Mouse (Mus musculus) kidney, embryonic 15.5 days (tissue): ENCODE results near the gene Pip5k1b. TPM values are rescaled to one million over a fixed set of nuclear protein-coding genes. Genes with fewer than 3 reads are reported as not detected.

ENCODE experiments used
- ATAC-seq: fragments of 200-750 bp; cut with Nextera tagmentation; replicated peaks from 2 replicates; pipeline ENCODE4 v1.8.0; 2017; ENCODE audit warnings: moderate TSS enrichment; ENCODE audit not compliant: low FRiP score
- H3K27ac ChIP-seq: fragments of 300-500 bp; sonication (generic); 2 replicates; pipeline ENCODE4 v1.5.1; 2015; ENCODE audit warnings: mild to moderate bottlenecking, inconsistent platforms
- H3K27me3 ChIP-seq: fragments of 300-500 bp; sonication (generic); 2 replicates; pipeline ENCODE4 v1.6.1; 2015; ENCODE audit warnings: inconsistent platforms
- H3K36me3 ChIP-seq: fragments of 300-500 bp; sonication (generic); 2 replicates; pipeline ENCODE4 v1.6.1; 2015; ENCODE audit warnings: inconsistent platforms
- H3K4me1 ChIP-seq: fragments of 300-500 bp; sonication (generic); 2 replicates; pipeline ENCODE4 v1.6.1; 2015; ENCODE audit warnings: inconsistent platforms
- H3K4me2 ChIP-seq: fragments of 300-500 bp; sonication (generic); 2 replicates; pipeline ENCODE4 v1.6.1; 2015; ENCODE audit warnings: moderate library complexity, mild to moderate bottlenecking, inconsistent platforms
- H3K4me3 ChIP-seq: fragments of 300-500 bp; sonication (generic); replicated peaks from 2 replicates; pipeline ENCODE4 v1.5.1; 2015; ENCODE audit warnings: mild to moderate bottlenecking, inconsistent platforms
- H3K9ac ChIP-seq: fragments of 300-500 bp; sonication (generic); 2 replicates; pipeline ENCODE4 v1.6.1; 2015; ENCODE audit warnings: mild to moderate bottlenecking, inconsistent platforms
- H3K9me3 ChIP-seq: fragments of 300-500 bp; sonication (generic); replicated peaks from 2 replicates; pipeline ENCODE4 v1.6.1; 2016; ENCODE audit warnings: inconsistent platforms
- WGBS: fragments of 180-500 bp; shearing (Covaris S2); methylation state at CpG from one replicate; pipeline ENCODE4 v1.1.7; 2015; ENCODE audit warnings: mixed read lengths; 5-methylcytosine and 5-hydroxymethylcytosine counted together
- polyA plus RNA-seq: library from polyadenylated mRNA; unstranded; fragments of >200 nt; fragmentation: Nextera tagmentation; extraction: Ambion mirVana; gene quantifications from 2 replicates; pipeline ENCODE4 v1.2.1, GENCODE M21; 2015

The Pip5k1b gene
- polyA plus RNA-seq, 1 experiment from 2014 or later: 2.9 TPM

DNA sequence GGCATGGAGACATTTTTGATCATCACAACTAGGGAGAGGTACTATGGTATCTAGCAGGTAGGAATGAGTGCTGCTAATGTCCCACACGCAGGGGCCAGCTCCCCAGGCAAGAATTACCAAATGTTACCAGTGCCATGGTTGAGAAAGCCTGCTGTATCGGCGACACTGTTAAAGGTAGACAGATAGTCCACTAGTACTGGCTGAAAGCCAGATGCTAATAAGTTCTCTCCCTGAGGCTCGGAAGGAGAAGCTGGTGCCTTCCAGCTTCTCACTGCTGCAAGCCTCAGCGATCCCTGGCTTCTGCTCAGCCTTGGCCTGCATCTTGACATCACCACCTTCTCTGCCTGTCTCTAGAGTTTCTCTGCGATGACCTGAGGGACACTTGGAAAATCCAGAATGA, 46.3 kb downstream of the Pip5k1b start:
- WGBS: 75% methylated on average over 6 of the region's 6 CpGs
- no peak overlapping the region for H3K27ac ChIP-seq
- ATAC-seq: no peak
- no peak overlapping the region for H3K4me3 ChIP-seq
- H3K27me3 ChIP-seq: no peaks in the 10 kb centered on the region
- H3K4me2 ChIP-seq: no peak overlapping the region
- H3K9ac ChIP-seq: no peak overlapping the region
- no peaks in the 10 kb centered on the region for H3K9me3 ChIP-seq
- peaks cover 12% of the 10 kb centered on the region for H3K4me1 ChIP-seq
- H3K36me3 ChIP-seq: no peaks in the 10 kb centered on the region

DNA sequence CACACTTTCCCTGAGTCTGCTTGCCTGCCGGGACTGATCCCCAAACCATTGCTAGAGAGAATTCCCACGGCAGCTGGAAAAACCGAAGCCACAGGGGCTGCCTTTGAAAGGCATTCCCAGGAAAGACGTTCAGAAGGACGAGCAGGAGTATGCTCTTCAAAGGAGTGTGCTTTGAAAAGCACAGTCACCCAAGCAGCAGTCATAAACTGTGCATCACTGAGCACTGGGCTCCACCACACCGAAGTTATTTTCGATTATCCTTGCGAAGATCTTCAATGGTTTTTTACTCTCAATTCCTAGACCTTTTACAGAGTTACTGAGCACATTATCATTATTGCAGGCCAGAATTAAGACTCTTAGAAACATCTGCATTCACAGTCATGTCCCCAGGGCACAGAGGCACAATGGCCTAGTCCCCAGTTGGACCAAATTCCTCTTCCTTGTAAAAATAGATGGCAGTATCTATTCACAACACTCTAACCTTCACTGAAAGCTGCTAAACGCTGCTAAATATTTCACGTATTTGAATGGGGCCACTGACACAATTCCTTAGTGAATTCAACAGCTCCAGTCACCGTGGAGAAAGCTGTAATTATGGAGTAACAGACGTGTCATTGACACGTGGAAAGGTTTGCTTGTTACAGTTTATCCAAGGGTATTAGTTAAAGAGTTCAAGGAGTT, 47.4 kb downstream of the Pip5k1b start:
- no peaks in the 10 kb centered on the region for H3K27me3 ChIP-seq

DNA sequence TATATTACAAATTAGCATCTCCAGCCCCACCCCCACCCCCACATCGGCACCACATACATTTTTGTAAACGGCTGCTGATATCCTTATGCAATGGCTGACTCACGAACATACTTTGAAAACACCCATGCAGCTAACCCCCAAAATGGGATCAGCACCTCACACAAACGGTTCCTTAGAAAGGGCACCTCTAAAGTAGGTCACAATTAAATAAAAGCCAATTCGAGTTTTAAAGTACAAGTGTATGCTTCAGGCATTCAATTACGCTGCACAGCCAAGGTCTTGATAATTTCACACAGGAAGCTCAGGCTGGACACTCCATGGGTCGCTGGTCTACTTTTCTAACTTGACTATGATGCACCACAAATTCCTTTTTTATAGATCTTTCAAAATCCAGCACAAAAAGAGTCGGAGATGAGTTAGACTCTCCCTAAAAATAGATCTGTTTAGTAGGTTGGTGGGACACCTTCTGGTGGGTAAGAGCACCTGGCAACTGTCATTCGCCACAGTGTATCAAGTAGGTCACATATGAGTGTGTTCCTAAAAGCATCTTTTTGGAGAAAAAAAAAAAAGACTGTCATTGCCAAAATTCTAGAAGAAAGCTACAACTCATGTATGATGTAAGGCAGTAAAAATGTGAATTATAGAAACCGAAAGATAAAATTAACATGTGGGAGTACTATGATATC, 52.8 kb downstream of the Pip5k1b start:
- Histone ChIP-seq H3K9me3 (no peaks in the 10 kb centered on the region), H3K27me3 (no peaks in the 10 kb centered on the region), H3K9ac (no peak overlapping the region), H3K27ac (no peak overlapping the region), H3K4me3 (no peak overlapping the region), H3K4me1 (peaks cover 2% of the 10 kb centered on the region), H3K36me3 (no peaks in the 10 kb centered on the region), H3K4me2 (no peak overlapping the region)
- ATAC-seq: no peak
- 84% methylated on average over 10 of the region's 10 CpGs for WGBS

More for the DNA sequence above, 47.4 kb downstream of the Pip5k1b start:
- no peak for ATAC-seq
- Histone ChIP-seq H3K4me2 (no peak overlapping the region), H3K4me3 (no peak overlapping the region), H3K27ac (no peak overlapping the region), H3K36me3 (no peaks in the 10 kb centered on the region), H3K9ac (no peak overlapping the region), H3K9me3 (no peaks in the 10 kb centered on the region), H3K4me1 (peaks cover 12% of the 10 kb centered on the region)
- 28% methylated on average over 13 of the region's 13 CpGs for WGBS

DNA sequence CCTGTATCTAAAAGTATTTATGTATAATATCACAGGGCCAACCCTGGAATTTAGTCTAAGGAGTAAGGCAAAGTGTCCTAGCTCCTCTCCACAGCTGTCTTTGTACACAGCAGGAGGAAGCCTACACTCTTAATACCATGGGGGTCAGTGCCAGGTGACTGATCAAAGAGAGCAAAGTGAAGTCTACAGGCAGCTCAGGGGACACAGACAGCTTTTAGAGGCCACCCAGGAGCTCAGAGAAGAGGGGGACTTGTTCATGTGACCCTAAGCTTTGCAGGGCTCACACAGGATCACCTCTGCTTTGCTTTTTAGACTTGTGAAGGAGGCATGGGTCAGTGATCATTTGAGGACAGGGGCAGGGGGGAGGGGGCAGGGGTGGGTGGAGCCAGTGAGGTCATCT, 54.1 kb downstream of the Pip5k1b start:
- Histone ChIP-seq H3K27me3 (no peaks in the 10 kb centered on the region), H3K27ac (no peak overlapping the region), H3K4me1 (no peaks in the 10 kb centered on the region), H3K4me2 (no peak overlapping the region), H3K4me3 (no peak overlapping the region), H3K9ac (no peak overlapping the region), H3K36me3 (no peaks in the 10 kb centered on the region), H3K9me3 (no peaks in the 10 kb centered on the region)
- ATAC-seq: peak; percentile 49; the same call in 1 of the 2 replicates

DNA sequence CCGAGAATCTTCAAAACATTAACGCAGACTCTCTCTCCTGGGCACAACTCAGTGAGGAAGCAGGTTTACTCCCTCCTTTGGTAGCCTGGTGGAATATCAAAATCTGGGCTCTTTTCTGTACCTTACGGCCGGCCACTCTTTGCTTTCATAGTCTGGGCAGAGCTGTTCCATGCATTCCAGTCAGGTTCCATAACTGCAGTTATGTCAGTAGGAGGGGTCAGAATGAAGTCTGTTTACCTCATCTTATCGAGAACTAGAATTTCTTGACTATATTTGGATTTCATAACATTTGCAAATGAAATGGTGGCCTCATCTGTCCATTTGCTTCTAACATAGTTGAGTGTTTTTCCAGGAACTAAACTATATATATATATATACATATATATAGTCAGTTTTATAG, 55.2 kb downstream of the Pip5k1b start:
- Histone ChIP-seq H3K36me3 (no peaks in the 10 kb centered on the region), H3K4me2 (no peak overlapping the region), H3K27me3 (no peaks in the 10 kb centered on the region), H3K4me3 (no peak overlapping the region), H3K27ac (no peak overlapping the region), H3K9me3 (no peaks in the 10 kb centered on the region), H3K9ac (no peak overlapping the region), H3K4me1 (no peaks in the 10 kb centered on the region)
- WGBS: 84% methylated on average over 5 of the region's 5 CpGs
- no peak for ATAC-seq

DNA sequence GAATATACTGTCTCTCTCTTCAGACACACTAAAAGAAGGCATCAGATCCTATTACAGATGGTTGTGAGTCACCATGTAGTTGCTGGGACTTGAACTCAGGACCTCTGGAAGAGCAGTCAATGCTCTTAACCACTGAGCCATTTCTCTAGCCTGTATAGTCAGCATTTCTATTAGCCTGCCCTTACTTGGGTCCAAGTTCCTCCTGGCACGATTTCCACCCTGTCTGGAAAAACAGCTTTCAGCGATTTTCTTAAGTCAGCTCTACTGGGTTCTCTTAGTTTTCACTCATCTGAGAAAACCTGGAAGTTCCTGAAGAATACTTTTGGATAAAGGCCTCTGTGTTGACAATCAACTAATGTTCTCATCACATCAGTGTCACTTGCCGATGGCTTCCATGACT, 56.4 kb downstream of the Pip5k1b start:
- Histone ChIP-seq H3K36me3 (no peaks in the 10 kb centered on the region), H3K27me3 (no peaks in the 10 kb centered on the region), H3K4me1 (no peaks in the 10 kb centered on the region), H3K9ac (no peak overlapping the region), H3K27ac (no peak overlapping the region), H3K4me2 (no peak overlapping the region), H3K9me3 (no peaks in the 10 kb centered on the region), H3K4me3 (no peak overlapping the region)
- no peak for ATAC-seq
- 83% methylated on average over 3 of the region's 3 CpGs for WGBS

DNA sequence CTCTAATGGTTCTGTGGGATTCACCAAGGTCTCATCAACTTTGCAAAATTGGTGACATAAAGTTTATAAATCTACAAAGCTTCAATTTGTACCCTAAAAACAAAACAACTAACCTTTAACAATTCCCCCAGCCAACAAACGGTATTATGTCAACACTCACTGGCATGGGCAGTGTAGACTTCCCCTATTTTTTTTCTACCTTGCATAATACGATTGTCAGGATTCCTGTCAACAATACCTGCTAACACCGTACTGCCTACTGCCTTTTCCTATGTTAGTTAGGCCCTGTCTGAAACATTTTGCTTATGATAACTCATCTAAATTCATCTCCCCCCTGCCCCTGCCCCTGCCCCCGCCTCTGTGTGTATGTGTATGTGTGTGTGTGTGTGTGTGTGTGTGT, 61.8 kb downstream of the Pip5k1b start:
- H3K9ac ChIP-seq: no peak overlapping the region
- H3K4me2 ChIP-seq: no peak overlapping the region
- WGBS: 75% methylated on average over 4 of the region's 4 CpGs
- no peaks in the 10 kb centered on the region for H3K36me3 ChIP-seq
- no peaks in the 10 kb centered on the region for H3K9me3 ChIP-seq
- no peaks in the 10 kb centered on the region for H3K27me3 ChIP-seq
- no peak for ATAC-seq
- H3K4me3 ChIP-seq: no peak overlapping the region
- H3K27ac ChIP-seq: no peak overlapping the region
- no peaks in the 10 kb centered on the region for H3K4me1 ChIP-seq

DNA sequence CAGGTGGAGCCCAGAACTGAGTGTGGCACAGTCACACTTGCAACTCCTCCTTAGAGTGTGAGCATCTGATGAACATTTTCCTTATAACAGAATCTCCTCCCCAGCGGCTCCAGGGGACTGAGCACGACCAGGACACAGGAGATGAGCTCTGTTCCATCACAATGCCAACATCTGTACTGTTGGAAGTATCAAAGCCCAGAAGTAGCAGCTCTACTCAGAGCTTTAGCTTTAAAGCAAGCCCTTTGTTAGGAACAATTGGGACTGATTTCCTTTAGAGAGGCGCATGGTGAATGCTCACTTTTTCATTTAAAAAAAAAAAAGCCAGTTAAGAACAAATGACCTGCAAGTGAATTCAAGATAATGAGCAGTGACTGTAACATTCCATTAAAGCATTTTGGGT, 63.8 kb downstream of the Pip5k1b start:
- no peaks in the 10 kb centered on the region for H3K27me3 ChIP-seq
- no peak overlapping the region for H3K27ac ChIP-seq
- H3K4me1 ChIP-seq: no peaks in the 10 kb centered on the region
- no peaks in the 10 kb centered on the region for H3K36me3 ChIP-seq
- no peak overlapping the region for H3K9ac ChIP-seq
- no peak for ATAC-seq
- H3K4me2 ChIP-seq: no peak overlapping the region
- WGBS: 61% methylated on average over 3 of the region's 3 CpGs
- no peak overlapping the region for H3K4me3 ChIP-seq
- H3K9me3 ChIP-seq: no peaks in the 10 kb centered on the region

DNA sequence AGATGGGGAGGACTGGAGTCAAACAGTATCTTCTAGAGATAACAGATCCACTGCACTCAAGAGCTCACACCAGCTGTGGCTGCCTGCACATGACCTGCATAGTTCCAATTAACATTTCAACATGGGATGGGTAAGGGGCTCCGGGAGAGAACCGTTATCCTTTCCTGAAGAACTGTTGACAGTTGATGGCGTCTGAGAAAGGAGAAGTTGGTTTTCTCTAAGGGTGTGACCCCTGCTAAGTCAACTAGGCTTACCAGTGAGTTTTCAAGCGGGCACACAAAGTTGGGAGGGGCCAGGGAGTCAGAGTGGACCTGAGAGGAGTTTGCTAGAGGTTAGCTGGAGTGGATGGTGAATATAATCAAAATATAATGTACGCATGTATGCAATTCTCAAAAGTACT, 65.4 kb downstream of the Pip5k1b start:
- 75% methylated on average over 5 of the region's 5 CpGs for WGBS
- Histone ChIP-seq H3K4me3 (no peak overlapping the region), H3K9ac (no peak overlapping the region), H3K27ac (no peak overlapping the region), H3K4me1 (no peaks in the 10 kb centered on the region), H3K9me3 (no peaks in the 10 kb centered on the region), H3K36me3 (no peaks in the 10 kb centered on the region), H3K27me3 (no peaks in the 10 kb centered on the region), H3K4me2 (no peak overlapping the region)
- no peak for ATAC-seq

DNA sequence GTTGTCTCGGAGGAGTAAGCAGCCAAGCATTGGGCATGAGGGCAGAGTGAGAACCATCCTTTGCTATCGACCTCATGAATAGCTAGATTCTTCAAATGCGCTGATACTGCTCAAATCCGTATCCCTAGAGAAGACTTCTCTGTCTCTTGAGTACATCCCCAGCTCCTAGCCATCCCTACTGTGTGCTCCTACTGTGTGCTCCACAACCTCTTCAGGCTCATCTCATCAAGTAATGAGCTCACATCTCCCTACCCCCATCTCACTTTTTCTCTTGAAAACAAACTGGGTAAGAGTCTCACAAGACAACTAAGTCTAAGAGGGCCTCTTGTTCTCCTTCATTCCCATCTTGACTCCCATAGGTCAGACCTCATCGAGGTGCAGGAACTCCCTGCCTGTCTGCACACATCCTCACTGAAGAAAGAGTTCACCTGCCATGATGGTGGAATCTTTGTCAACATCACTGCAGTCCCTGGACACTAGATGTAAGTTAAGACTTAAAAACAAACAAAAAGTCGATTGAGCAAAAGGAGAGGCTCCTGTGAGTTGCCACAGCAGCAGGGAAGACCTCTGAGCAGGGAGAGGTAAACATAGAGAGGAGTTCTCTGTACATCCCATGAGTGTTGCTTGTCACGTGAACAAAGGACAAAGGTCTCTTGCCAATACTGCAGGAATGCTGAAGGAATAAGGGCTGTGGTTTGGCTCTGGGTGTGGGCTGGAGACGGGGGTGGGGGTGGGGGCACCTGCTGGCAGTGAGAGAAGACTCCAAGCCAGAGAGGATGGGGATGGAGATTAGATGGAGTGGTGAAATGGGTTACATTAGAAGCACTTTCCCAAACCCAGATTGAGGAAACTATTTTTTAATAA, 69.0 kb downstream of the Pip5k1b start:
- Histone ChIP-seq H3K9ac (no peak overlapping the region), H3K4me1 (no peaks in the 10 kb centered on the region), H3K27ac (no peak overlapping the region), H3K27me3 (no peaks in the 10 kb centered on the region), H3K4me2 (no peak overlapping the region), H3K4me3 (no peak overlapping the region), H3K36me3 (no peaks in the 10 kb centered on the region), H3K9me3 (no peaks in the 10 kb centered on the region)
- WGBS: 80% methylated on average over 8 of the region's 8 CpGs
- ATAC-seq: no peak

DNA sequence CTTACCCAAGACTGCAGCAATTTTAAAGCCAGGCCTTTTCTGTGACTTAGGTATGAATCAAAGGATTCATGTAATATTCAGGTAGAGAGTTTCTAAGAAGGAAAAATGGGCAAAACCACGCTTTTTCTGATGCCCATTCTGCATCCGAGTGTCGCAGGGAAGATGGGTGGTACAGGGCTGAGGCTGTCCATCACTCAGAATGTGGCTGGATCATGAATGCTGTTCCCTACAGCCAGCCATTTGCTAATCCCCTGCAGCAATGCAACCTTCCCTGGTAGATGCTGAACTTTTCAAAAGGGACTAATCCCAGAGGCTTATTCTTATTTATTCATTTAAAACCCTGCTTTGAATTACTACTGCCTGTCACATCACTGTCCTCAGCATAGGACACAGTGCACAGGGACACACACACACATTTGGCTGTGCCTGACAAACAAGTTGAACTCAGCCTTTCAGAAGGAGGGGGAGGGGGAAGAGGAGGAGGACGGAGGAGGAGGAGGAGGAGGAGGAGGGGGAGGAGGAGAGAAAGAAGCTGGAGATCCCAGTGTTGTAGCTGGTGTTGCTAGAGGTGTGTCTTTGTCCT, 71.0 kb downstream of the Pip5k1b start:
- H3K9ac ChIP-seq: no peak overlapping the region
- 75% methylated on average over 4 of the region's 4 CpGs for WGBS
- no peak for ATAC-seq
- no peak overlapping the region for H3K4me3 ChIP-seq
- H3K4me2 ChIP-seq: no peak overlapping the region
- H3K9me3 ChIP-seq: no peaks in the 10 kb centered on the region
- H3K4me1 ChIP-seq: no peaks in the 10 kb centered on the region
- no peak overlapping the region for H3K27ac ChIP-seq
- no peaks in the 10 kb centered on the region for H3K27me3 ChIP-seq
- H3K36me3 ChIP-seq: no peaks in the 10 kb centered on the region

DNA sequence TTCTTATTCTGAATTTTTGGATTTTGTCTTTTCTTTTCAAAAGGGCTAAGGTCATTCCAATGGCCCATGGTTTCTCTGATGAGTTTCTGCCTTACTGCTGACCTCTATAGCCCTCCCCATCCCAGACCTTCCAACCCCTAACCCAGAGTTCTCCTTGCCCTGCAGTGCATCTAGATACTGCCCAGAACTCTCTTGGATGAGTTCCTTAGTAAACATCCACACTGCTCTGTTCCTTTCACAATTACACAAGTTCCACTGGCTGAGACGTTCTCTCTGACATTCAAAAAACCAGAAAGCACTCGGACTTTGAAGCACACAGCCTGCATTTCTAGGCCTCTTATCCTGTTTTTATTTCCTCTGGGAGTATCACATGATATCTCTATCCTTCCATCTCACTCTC, 74.8 kb downstream of the Pip5k1b start:
- Histone ChIP-seq H3K4me2 (no peak overlapping the region), H3K27ac (no peak overlapping the region), H3K9me3 (no peaks in the 10 kb centered on the region), H3K27me3 (no peaks in the 10 kb centered on the region), H3K36me3 (no peaks in the 10 kb centered on the region), H3K4me3 (no peak overlapping the region), H3K9ac (no peak overlapping the region), H3K4me1 (peaks cover 5% of the 10 kb centered on the region; the same call in 1 of the 2 replicates)
- ATAC-seq: no peak
- 60% methylated on average over 2 of the region's 2 CpGs for WGBS
